Mouse (Mus musculus): ENCODE results near the gene Trem3. TPM values are rescaled to one million over a fixed set of nuclear protein-coding genes. Genes with fewer than 3 reads are reported as not detected.

Gene Trem3
- total RNA-seq (2014; fragmentation: Nextera tagmentation) (84.6 and 114 TPM in 2 replicates), total RNA-seq (2017) (126 and 147 TPM in 2 replicates)

DNA sequence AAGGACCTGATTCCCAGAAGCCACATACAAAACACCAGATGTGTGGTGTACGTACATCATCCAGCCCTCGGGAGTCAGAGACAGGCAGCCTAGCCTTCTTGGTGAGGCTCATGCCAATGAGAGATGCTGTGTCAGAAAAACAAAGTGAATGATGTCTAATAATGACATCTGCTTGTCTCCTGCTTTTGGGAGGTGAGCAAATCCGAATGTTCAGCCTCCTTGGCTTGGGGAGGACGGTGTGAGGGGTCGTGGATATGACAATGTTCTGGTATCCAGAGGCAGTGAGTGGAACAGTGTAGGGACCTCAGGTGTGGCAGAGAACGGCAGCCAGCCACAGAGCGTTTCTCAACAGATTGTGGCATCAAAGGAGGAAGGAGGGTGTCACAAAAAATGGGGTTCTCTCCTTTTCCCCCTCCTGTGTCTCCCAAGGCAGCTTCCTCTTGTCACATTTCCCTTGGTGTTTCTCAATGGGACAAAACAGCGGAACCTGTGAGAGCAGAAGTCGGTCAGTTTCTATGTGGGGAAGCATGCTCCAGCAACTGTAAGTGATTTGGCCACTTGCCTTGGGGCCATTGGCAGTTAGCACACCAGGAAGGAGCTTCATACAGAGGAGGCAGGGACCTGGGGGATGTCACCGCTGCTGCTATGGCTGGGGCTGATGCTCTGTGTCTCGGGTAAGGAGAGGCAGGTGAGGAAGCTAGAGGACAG lies at the start of gene Trem3:
TSS of gene Trem3 (plus strand) at position 557 of the 708 bp plus-strand sequence.
- peak; percentile 85 for ATAC-seq (replicated peaks; ENCODE audit: poor library complexity, severe bottlenecking)

- no peak for ATAC-seq (replicated peaks; ENCODE audit: poor library complexity, severe bottlenecking)
Observed at GRCm38 (mm10) chr17:48203086-48203485, 44.5 kb upstream of the Trem3 start.

- ATAC-seq (replicated peaks; ENCODE audit: poor library complexity, severe bottlenecking), result no peak
Observed at GRCm38 (mm10) chr17:48212596-48212995, 35.0 kb upstream of the Trem3 start.

DNA sequence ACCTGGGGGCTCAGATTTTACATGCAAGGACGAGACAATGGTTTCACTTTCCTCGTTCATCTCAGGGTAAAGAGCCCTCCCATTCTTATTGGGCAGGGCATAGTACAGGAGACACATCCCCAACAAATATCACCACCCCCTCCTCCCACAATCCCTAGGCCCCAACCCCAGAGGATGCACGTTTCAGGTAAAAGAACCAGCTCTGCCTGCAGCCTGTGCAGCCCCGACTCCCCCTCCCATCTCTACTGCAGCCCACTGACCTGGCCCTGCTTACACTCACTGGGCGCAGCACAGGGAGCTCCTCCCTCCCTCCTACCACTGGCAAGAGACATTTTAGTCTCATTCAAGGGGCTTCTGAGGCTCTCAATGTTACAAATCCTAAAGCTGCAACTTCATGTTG lies 34.1 kb upstream of the Trem3 start:
- no peak for ATAC-seq (replicated peaks; ENCODE audit: poor library complexity, severe bottlenecking)

- no peak for ATAC-seq (replicated peaks; ENCODE audit: poor library complexity, severe bottlenecking)
Observed at GRCm38 (mm10) chr17:48215429-48215828, 32.1 kb upstream of the Trem3 start.

GRCm38 (mm10) chr17:48230680-48231079 lies 16.9 kb upstream of the Trem3 start:
- peak; percentile 57 for ATAC-seq (replicated peaks; ENCODE audit: poor library complexity, severe bottlenecking)

GRCm38 (mm10) chr17:48232518-48232917 lies 15.1 kb upstream of the Trem3 start, which contains the start of gene Trem1:
TSS of gene Trem1 (plus strand) at chr17:48232768.
- ATAC-seq (replicated peaks; ENCODE audit: poor library complexity, severe bottlenecking), result peak; percentile 89

DNA sequence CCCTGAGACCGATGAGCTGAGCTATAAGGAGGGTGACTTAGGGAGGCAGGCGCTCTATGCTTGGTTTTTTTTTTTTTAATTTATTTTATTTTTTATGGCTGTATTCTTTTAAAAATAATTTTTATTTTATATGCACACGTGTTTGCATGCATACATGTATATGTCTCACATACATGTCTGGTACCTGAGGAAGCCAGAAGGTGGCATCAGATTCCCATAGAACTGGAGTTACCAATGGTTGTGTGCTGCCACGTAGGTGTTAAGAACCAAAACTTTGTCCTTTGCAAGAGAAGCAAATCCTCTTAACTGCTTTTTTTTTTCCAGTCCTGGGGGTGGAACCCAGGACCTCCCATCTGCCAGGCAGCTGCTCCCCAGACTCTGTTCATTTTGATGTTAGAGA lies 13.8 kb upstream of the Trem3 start:
- ATAC-seq (replicated peaks; ENCODE audit: poor library complexity, severe bottlenecking), result no peak

- peak; percentile 57 for ATAC-seq (replicated peaks; ENCODE audit: poor library complexity, severe bottlenecking)
Observed at GRCm38 (mm10) chr17:48234550-48234949, 13.0 kb upstream of the Trem3 start.

DNA sequence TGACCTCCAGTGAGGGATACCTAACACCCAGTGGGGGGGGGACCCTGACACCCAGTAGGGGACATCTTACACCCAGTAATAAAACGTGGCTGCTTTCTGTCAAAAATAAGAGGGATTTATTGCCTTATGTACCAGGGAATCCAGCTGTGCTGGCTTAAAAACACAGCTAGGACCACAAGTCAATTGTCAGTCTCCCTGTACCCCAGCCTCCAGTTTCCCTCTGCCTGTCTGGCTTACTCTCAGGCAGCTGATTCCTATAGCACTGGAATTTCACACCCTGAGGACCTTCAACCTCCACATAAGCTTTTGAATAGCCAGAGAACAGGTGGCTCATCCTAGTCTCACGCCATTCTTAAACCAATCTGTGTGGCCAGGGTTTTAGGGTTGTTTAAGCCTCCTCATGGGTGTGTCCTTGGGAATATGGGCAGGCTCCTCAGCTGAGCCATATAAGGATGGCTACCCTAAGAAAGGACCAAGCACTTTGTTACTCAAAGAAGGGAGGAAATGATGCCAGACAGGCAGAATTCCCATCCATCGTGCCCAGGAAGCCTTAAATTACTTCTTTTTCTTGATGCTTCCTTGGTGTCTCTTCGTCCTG lies 11.7 kb upstream of the Trem3 start:
- ATAC-seq (replicated peaks; ENCODE audit: poor library complexity, severe bottlenecking), result no peak

DNA sequence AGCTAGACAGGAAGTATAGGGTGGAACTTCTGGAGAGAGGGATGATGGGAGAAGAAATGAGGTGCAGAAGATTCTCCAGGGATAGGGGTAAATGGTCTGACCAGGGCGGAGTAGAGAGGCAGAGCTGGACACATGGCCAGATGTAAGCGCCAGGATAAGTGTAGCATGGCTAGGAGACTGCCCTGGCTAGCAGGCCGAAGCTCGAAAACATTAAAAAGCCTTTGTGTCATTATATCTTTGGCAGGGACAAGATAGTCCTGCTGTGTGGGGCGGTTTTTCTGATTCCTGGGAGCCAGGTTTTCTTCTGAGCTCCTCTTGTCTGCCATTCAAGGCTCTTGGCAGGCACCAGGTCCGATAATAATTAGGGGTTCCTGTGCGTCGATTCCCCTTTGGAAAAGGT lies 10.0 kb upstream of the Trem3 start:
- no peak for ATAC-seq (replicated peaks; ENCODE audit: poor library complexity, severe bottlenecking)

DNA sequence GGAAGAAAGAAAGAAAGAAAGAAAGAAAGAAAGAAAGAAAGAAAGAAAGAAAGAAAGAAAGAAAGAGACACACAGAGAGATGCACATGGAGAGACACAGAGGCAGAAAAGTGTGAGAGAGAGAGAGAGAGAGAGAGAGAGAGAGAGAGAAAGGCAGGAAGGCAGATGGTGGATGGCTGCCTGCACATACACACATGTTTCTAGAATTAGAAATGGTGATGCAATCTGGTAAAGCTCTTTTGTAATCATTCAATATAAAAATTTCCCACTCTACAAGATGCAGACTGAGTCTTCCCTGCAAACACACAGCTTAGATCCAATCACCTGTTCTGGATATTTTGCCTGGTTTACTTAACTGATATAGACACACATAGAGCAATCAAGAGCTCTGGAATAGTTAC lies 1.5 kb downstream of the Trem3 start:
- ATAC-seq (replicated peaks; ENCODE audit: poor library complexity, severe bottlenecking), result peak; percentile 12

DNA sequence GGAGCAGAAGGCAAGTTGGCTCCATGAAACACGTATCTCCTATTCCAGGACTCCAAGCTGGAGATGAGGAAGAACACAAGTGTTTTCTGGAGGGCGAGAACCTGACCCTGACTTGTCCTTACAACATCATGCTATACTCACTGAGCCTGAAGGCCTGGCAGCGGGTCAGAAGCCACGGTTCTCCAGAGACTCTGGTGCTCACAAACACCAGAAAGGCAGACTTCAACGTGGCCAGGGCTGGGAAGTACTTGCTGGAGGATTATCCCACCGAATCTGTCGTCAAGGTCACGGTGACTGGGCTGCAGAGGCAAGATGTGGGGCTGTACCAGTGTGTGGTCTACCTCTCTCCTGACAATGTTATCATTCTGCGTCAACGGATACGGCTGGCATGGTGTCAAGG lies 1.9 kb downstream of the Trem3 start:
- no peak for ATAC-seq (replicated peaks; ENCODE audit: poor library complexity, severe bottlenecking)

DNA sequence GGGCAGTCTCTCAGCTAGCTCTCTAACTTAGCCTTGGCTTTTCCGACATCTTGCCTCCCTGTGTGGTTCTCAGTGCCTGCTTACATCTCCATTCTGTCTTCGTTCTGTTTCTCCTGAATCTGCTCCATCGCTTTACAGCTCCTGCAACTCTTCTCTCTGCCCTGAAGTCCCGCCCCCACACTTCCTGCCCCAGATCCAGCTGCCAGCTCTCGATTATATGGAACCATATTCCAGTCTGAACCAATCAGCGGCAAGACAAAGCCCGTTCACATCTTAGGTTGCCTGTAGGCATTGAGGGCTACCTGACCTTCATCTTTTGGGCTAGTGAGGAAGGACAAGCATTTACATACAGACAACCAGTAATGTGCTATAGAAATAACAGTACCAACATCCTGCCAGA lies 3.1 kb downstream of the Trem3 start:
- no peak for ATAC-seq (replicated peaks; ENCODE audit: poor library complexity, severe bottlenecking)

GRCm38 (mm10) chr17:48256575-48256974 lies 9.0 kb downstream of the Trem3 start:
- no peak for ATAC-seq (replicated peaks; ENCODE audit: poor library complexity, severe bottlenecking)

DNA sequence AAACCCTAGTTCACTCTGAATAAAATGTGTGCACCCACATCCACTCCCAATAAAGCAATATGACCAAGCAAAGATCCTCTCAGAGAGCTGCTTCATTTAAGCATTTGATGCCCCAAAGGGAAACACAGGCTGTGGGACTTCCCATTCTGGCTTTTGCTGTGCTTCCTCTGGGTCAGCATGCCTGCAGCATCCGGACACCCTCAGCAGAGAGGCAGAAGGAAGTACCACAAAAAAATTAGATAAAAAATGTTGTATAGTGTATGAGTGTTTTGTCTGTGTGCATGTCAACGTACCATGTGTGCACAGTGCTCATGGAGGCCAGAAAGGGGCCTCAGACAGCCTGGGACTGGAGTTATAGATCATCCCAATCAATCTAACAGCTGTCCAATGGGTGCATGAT lies 14.3 kb downstream of the Trem3 start:
- ATAC-seq (replicated peaks; ENCODE audit: poor library complexity, severe bottlenecking), result 0 out of 2 replicates have a peak, but pooled peaks have one; percentile 26

GRCm38 (mm10) chr17:48263741-48264362 lies 16.3 kb downstream of the Trem3 start, which contains the start of gene Treml4:
TSS of gene Treml4 (plus strand) at chr17:48264295.
- ATAC-seq (replicated peaks; ENCODE audit: poor library complexity, severe bottlenecking), result peak; percentile 66

DNA sequence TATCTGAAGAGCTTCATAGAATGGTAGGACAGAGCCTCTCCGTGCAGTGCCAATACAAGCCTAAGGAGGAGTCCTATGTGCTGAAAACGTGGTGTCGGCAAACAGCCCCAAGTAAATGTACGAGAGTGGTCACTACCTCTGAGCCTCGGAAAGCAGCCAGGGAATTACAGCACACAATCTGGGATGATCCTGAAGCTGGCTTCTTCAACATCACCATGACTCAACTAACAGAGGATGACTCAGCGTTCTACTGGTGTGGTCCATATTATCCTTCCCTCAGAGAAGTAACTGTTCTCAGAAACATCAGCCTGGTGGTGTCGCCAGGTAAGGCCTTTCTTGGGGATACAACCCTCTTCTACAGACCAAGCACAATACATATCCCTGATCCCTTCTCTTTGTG lies 17.1 kb downstream of the Trem3 start:
- ATAC-seq (replicated peaks; ENCODE audit: poor library complexity, severe bottlenecking), result no peak

- ATAC-seq (replicated peaks; ENCODE audit: poor library complexity, severe bottlenecking), result no peak
Observed at GRCm38 (mm10) chr17:48266138-48266537, 18.6 kb downstream of the Trem3 start.

DNA sequence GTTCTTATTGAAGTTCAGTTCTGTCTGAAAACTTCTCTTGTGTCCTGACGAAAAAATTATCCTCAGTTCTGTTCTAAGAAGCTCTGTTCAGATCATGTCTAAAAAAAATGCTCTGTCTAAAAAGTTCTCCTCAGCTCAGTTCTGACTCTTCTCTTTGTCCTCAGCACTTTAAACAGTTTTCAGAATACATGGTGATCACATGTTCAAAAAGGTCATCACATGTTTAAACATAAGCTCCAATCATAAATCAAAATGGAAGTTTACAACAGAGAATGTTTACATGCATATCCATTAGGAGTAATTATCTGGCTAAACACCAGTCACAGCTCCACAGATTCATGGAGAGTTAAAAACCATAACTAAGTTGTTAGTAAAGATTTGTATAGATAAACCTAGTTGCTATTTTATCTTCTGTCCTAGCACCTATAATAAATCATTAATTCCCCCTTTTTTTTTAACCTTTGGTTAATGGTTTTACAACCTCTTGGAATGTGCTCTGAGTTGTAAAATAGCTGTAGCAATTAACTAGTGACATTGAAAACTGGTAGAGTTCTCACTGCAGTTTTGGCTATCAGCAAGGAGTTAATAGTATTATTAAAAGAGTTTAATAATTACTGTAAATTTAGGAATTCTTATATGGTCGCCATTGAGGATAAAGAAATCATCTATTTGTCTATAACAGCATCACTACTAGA lies 19.2 kb downstream of the Trem3 start:
- ATAC-seq (replicated peaks; ENCODE audit: poor library complexity, severe bottlenecking), result no peak

GRCm38 (mm10) chr17:48267591-48267990 lies 20.0 kb downstream of the Trem3 start:
- ATAC-seq (replicated peaks; ENCODE audit: poor library complexity, severe bottlenecking), result peak; percentile 57
